Comparison of ENCODE assay signal across 8 mouse cellular contexts in the genomic region with DNA sequence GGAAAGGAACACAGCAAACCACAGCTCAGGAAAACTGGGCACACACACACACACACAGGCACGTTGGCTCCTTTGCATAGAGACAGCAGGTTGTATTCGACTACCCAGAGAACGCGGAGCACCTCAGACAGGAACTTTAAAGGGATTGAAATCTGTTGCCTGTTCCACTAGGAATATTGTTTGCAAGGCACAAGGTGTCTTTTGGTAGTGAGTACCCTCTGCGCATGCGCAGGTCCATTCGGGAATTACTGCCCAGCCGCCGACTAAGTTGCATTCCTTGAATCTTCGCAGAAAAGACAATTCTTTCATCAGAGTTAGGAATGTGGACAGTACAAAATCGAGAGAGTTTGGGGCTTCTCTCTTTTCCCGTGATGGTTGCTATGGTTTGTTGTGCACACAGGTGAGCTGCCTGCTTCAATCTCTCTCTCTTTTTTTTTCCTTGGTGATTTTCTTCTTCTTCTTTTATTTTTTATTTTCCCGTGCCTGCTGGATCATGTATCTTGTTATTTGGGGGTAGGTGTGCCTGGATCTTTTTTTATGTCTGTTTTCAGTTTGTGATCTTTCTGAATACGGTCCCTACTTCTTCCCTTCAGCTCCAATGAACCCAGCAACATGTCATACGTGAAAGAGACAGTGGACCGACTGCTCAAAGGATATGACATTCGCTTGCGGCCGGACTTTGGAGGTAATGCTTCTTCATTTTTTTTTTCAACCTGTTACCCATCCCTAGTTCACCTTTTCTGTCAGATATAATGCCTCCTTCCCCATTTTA. TPM values are rescaled to one million over a fixed set of nuclear protein-coding genes. Genes with fewer than 3 reads are reported as not detected.
DNase-seq lines count a peak whose midpoint lies in the region; ATAC-seq lines count a peak whose summit lies in the region.

No protein-coding gene starts in this region.

- no peaks in the 10 kb centered on the region for H3K36me3 ChIP-seq in intestine, embryonic 15.5 days
- no peaks in the 10 kb centered on the region for H3K36me3 ChIP-seq in midbrain, embryonic 15.5 days (replicated peaks)

- H3K4me3 ChIP-seq in intestine, embryonic 15.5 days (replicated peaks), result peak overlapping the region; percentile 46
- H3K4me3 ChIP-seq in midbrain, embryonic 15.5 days, result peak overlapping the region; percentile 54

- ATAC-seq in frontal cortex, adult (ENCODE audit: low TSS enrichment), result peak; percentile 56
- peak; percentile 61; the same call in 1 of the 2 replicates for ATAC-seq in intestine, embryonic 15.5 days
- peak; percentile 31 for ATAC-seq in midbrain, embryonic 15.5 days (replicated peaks)

- H3K9ac ChIP-seq in intestine, embryonic 15.5 days, result no peak overlapping the region
- H3K9ac ChIP-seq in midbrain, embryonic 15.5 days, result peak overlapping the region; percentile 52

- H3K27me3 ChIP-seq in intestine, embryonic 15.5 days (replicated peaks), result no peaks in the 10 kb centered on the region; the same call in 1 of the 2 replicates
- no peaks in the 10 kb centered on the region for H3K27me3 ChIP-seq in midbrain, embryonic 15.5 days (replicated peaks)

- 1% methylated on average over 19 of the region's 19 CpGs for WGBS in intestine, embryonic 15.5 days
- WGBS in midbrain, embryonic 15.5 days, result 1% methylated on average over 19 of the region's 19 CpGs

- DNase-seq in ZHBTc4 (ENCODE audit: low read depth, low spot score) (peak; percentile 2), MN1 (ENCODE audit: low spot score) (no peak)
- peak; percentile 67 for DNase-seq in cerebellum, adult 9-10 months
- peak; percentile 22 to 72 for DNase-seq in left cerebral cortex, adult 9 months (ENCODE audit: low spot score in 2 of 2)
- peak; percentile 38 for DNase-seq in testis, postnatal 14 days (ENCODE audit: low spot score)

- 0 out of 2 replicates have a peak, but pooled peaks cover 5% of the 10 kb centered on the region for H3K4me1 ChIP-seq in intestine, embryonic 15.5 days (replicated peaks)
- peaks cover 6% of the 10 kb centered on the region for H3K4me1 ChIP-seq in midbrain, embryonic 15.5 days

- no peaks in the 10 kb centered on the region for H3K9me3 ChIP-seq in intestine, embryonic 15.5 days
- H3K9me3 ChIP-seq in midbrain, embryonic 15.5 days, result no peaks in the 10 kb centered on the region

- no peak overlapping the region for H3K27ac ChIP-seq in intestine, embryonic 15.5 days
- peak overlapping the region; percentile 61 for H3K27ac ChIP-seq in midbrain, embryonic 15.5 days

- peak overlapping the region; percentile 89 for H3K4me2 ChIP-seq in intestine, embryonic 15.5 days (replicated peaks)
- H3K4me2 ChIP-seq in midbrain, embryonic 15.5 days, result peak overlapping the region; percentile 79

RNA-seq across cellular contexts. Expression of gene Gabra4, which starts 41.8 kb away (rescaled TPM):
- 2.9 and 4.6 TPM in 2 replicates for polyA plus RNA-seq in intestine, embryonic 15.5 days (2015; fragmentation: Nextera tagmentation; extraction: Ambion mirVana)
- 18.7 and 20.0 TPM in 2 replicates for polyA plus RNA-seq in midbrain, embryonic 15.5 days (2015; fragmentation: Nextera tagmentation; extraction: Ambion mirVana)

RNA-seq across cellular contexts. Expression of gene Gabrb1, which starts 42.0 kb away (rescaled TPM):
- 0.37 and 1.1 TPM in 2 replicates for polyA plus RNA-seq in intestine, embryonic 15.5 days (2015; fragmentation: Nextera tagmentation; extraction: Ambion mirVana)
- 27.2 and 32.8 TPM in 2 replicates for polyA plus RNA-seq in midbrain, embryonic 15.5 days (2015; fragmentation: Nextera tagmentation; extraction: Ambion mirVana)

Comparison
In these comparisons a context has a peak if more than half of its experiments do, and no peak if none do; other contexts are left out.
1. RNA of gene Gabrb1, which starts 42.0 kb away (polyA plus RNA-seq): 27.2 to 32.8 TPM in midbrain, embryonic 15.5 days; 0.37 to 1.1 TPM in intestine, embryonic 15.5 days; every median in the first group is over 10 times any median in the second.
2. Peak in every context shown above with its lines, with median percentiles within 50 percentile points of each other: ATAC-seq.